Mouse (Mus musculus) lung, adult 2 months (tissue): Measurements from ENCODE around the gene Cdh1. TPM values are rescaled to one million over a fixed set of nuclear protein-coding genes. Genes with fewer than 3 reads are reported as not detected.

Source experiments
- DNase-seq: peaks from one replicate; pipeline ENCODE4 v3.0.0; 2022
- H3K4me1 ChIP-seq: fragments of 200-500 bp; 2 replicates; pipeline ENCODE4 v1.6.1; 2011; ENCODE audit warnings: low read length; ENCODE audit not compliant: control insufficient read depth, insufficient read depth
- H3K4me3 ChIP-seq: fragments of 200-500 bp; replicated peaks from 2 replicates; pipeline ENCODE3; 2011; ENCODE audit warnings: low read depth, mild to moderate bottlenecking, control low read depth, low read length; ENCODE audit errors: extremely low read depth
- CTCF ChIP-seq: fragments of 200-500 bp; IDR thresholded peaks from 2 replicates; pipeline ENCODE4 v1.5.1; 2011; ENCODE audit warnings: mild to moderate bottlenecking, low read length, control low read depth; ENCODE audit not compliant: insufficient read depth
- POLR2A ChIP-seq: fragments of 200-500 bp; IDR thresholded peaks from 2 replicates; pipeline ENCODE4 v1.6.1; 2011; ENCODE audit warnings: low read depth, mild to moderate bottlenecking, control low read depth, low read length, borderline replicate concordance; ENCODE audit errors: extremely low read depth
- WGBS: fragments of 180-500 bp; shearing (Covaris S2); methylation state at CpG from one replicate; pipeline ENCODE4 v1.1.7; 2018; 5-methylcytosine and 5-hydroxymethylcytosine counted together
- polyA plus RNA-seq: library from polyadenylated mRNA; depleted of rRNA; stranded (reverse); fragments of >200 nt; gene quantifications from 2 replicates; pipeline ENCODE4 v1.2.3, GENCODE M21; 2012

Cdh1 gene
- polyA plus RNA-seq, 1 experiment: 140 TPM

- no peak for TF ChIP-seq CTCF
- TF ChIP-seq POLR2A: no peak
- Histone ChIP-seq H3K4me3 (no peak overlapping the region), H3K4me1 (peaks cover 11% of the 10 kb centered on the region)
- WGBS: 51% methylated on average over 9 of the region's 9 CpGs
- no peak for DNase-seq
These were observed 7.9 kb downstream of the Cdh1 start for GRCm38 (mm10) chr8:106610958-106611640.

- TF ChIP-seq CTCF: no peak
- DNase-seq: no peak
- H3K4me1 ChIP-seq: peaks cover 12% of the 10 kb centered on the region
- no peak overlapping the region for H3K4me3 ChIP-seq
- WGBS: 42% methylated on average over 3 of the region's 3 CpGs
These were observed 8.9 kb downstream of the Cdh1 start for GRCm38 (mm10) chr8:106612047-106612446.

GRCm38 (mm10) chr8:106614704-106615103 is 11.6 kb downstream of the Cdh1 start:
- DNase-seq: no peak
- 54% methylated on average over 5 of the region's 5 CpGs for WGBS
- no peak overlapping the region for H3K4me3 ChIP-seq
- H3K4me1 ChIP-seq: peaks cover 15% of the 10 kb centered on the region
- TF ChIP-seq CTCF (no peak), POLR2A (no peak)

- TF ChIP-seq POLR2A (no peak), CTCF (no peak)
- H3K4me3 ChIP-seq: no peak overlapping the region
- WGBS: 57% methylated on average over 10 of the region's 10 CpGs
- DNase-seq: no peak
- peaks cover 20% of the 10 kb centered on the region for H3K4me1 ChIP-seq
These were observed 12.6 kb downstream of the Cdh1 start for GRCm38 (mm10) chr8:106615661-106616299.

- peaks cover 18% of the 10 kb centered on the region for H3K4me1 ChIP-seq
- no peak for TF ChIP-seq POLR2A
- no peak for TF ChIP-seq CTCF
- DNase-seq: no peak
- WGBS: 53% methylated on average over 4 of the region's 4 CpGs
- no peak overlapping the region for H3K4me3 ChIP-seq
These were observed 13.5 kb downstream of the Cdh1 start for GRCm38 (mm10) chr8:106616679-106617078.

- no peak for DNase-seq
- TF ChIP-seq POLR2A (no peak), CTCF (no peak)
- H3K4me3 ChIP-seq: no peak overlapping the region
- 45% methylated on average over 6 of the region's 6 CpGs for WGBS
- H3K4me1 ChIP-seq: peaks cover 15% of the 10 kb centered on the region
These were observed 14.0 kb downstream of the Cdh1 start for GRCm38 (mm10) chr8:106617196-106617595.

GRCm38 (mm10) chr8:106617865-106618264 is 14.7 kb downstream of the Cdh1 start:
- Histone ChIP-seq H3K4me3 (no peak overlapping the region), H3K4me1 (peaks cover 15% of the 10 kb centered on the region)
- TF ChIP-seq POLR2A: no peak
- no peak for TF ChIP-seq CTCF
- WGBS: 63% methylated on average over 6 of the region's 6 CpGs
- no peak for DNase-seq

GRCm38 (mm10) chr8:106618324-106618723 is 15.2 kb downstream of the Cdh1 start:
- no peak for DNase-seq
- no peak for TF ChIP-seq POLR2A
- 0 out of 2 replicates have a peak, but pooled peaks have one; percentile 14 for TF ChIP-seq CTCF
- WGBS: 61% methylated on average over 6 of the region's 6 CpGs
- Histone ChIP-seq H3K4me3 (no peak overlapping the region), H3K4me1 (peaks cover 18% of the 10 kb centered on the region)

GRCm38 (mm10) chr8:106619549-106620245 is 16.5 kb downstream of the Cdh1 start:
- DNase-seq: no peak
- TF ChIP-seq POLR2A (no peak), CTCF (no peak)
- Histone ChIP-seq H3K4me1 (peaks cover 20% of the 10 kb centered on the region), H3K4me3 (no peak overlapping the region)
- 39% methylated on average over 9 of the region's 9 CpGs for WGBS
